In the genomic region with DNA sequence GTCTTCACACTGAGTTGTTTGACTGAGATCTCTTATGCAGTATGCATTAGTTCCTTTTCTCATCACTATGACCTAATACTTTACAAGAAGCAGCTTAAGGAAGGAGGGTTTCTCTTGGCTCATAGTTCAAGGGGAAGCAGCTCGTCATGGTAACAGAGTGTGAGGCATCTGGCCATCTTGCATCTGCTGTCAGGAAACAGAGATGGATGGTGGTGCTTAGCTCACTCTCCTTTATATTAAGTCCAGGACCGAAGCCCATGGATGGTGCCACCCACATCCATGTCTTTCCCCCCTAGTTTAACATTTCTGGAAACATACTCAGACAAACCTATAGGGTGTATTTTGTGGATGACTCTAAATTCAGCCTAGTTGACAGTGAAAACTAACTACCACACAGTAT, we compare ENCODE assay signal across 19 mouse cellular contexts.
DNase-seq lines count a peak whose midpoint lies in the region; ATAC-seq and TF ChIP-seq lines count a peak whose summit lies in the region.
"Had no signal": no experiment of that assay in that cellular context is flagged by ENCODE, and none has a peak within 500 bp of the region (broad histone marks: within the 10 kb centered on the region; RNA-seq: fewer than 3 reads in every experiment).

No protein-coding gene starts in this region.

- peak; percentile 4 for DNase-seq in forebrain, embryonic 14.5 days (ENCODE audit: low spot score)
- peak; percentile 13 for DNase-seq in lung, embryonic 14.5 days
- DNase-seq in lung, postnatal 4 days, result no peak
- DNase-seq in adrenal gland, adult 2 months, result no peak
- DNase-seq: adrenal gland, postnatal 10 days; cerebellum, adult 11-12 months; cerebellum, adult 9-10 months; cerebellum, postnatal 25 days; forebrain, postnatal 0 days; gastrocnemius, postnatal 14 days; heart, adult 2 months; heart, postnatal 14 days had no signal

- H3K4me2 ChIP-seq in forebrain, embryonic 14.5 days (ENCODE audit: low read length), result no peak overlapping the region
- no peak overlapping the region for H3K4me2 ChIP-seq in forebrain, embryonic 15.5 days (replicated peaks)
- H3K4me2 ChIP-seq in lung, embryonic 14.5 days, result no peak overlapping the region
- no peak overlapping the region for H3K4me2 ChIP-seq in neural tube, embryonic 13.5 days
- no peak overlapping the region for H3K4me2 ChIP-seq in neural tube, embryonic 15.5 days
- H3K4me2 ChIP-seq: embryonic facial prominence, embryonic 12.5 days; heart, embryonic 11.5 days; heart, embryonic 15.5 days had no signal

- no peak overlapping the region for H3K9ac ChIP-seq in forebrain, embryonic 14.5 days (ENCODE audit: low read length)
- no peak overlapping the region for H3K9ac ChIP-seq in forebrain, embryonic 15.5 days (replicated peaks)
- H3K9ac ChIP-seq in lung, embryonic 14.5 days, result no peak overlapping the region
- no peak overlapping the region for H3K9ac ChIP-seq in neural tube, embryonic 13.5 days
- no peak overlapping the region for H3K9ac ChIP-seq in neural tube, embryonic 15.5 days (replicated peaks)
- H3K9ac ChIP-seq: embryonic facial prominence, embryonic 12.5 days; forebrain, postnatal 0 days; heart, embryonic 15.5 days had no signal

- H3K36me3 ChIP-seq in forebrain, embryonic 14.5 days (ENCODE audit: control insufficient read depth, insufficient read depth, low read length), result no peaks in the 10 kb centered on the region
- H3K36me3 ChIP-seq in forebrain, embryonic 15.5 days, result 0 out of 2 replicates have a peak, but pooled peaks cover 3% of the 10 kb centered on the region
- H3K36me3 ChIP-seq in lung, embryonic 14.5 days (ENCODE audit: insufficient read depth), result no peaks in the 10 kb centered on the region; the same call in 1 of the 2 replicates
- peaks cover 13% of the 10 kb centered on the region for H3K36me3 ChIP-seq in neural tube, embryonic 13.5 days
- peaks cover 5% of the 10 kb centered on the region; the same call in 1 of the 2 replicates for H3K36me3 ChIP-seq in neural tube, embryonic 15.5 days
- H3K36me3 ChIP-seq: embryonic facial prominence, embryonic 12.5 days; heart, embryonic 15.5 days had no signal

- no peak overlapping the region for H3K27ac ChIP-seq in forebrain, embryonic 14.5 days (ENCODE audit: low read depth, low read length)
- H3K27ac ChIP-seq in forebrain, embryonic 15.5 days (replicated peaks), result no peak overlapping the region
- no peak overlapping the region for H3K27ac ChIP-seq in lung, embryonic 14.5 days (ENCODE audit: low read depth)
- H3K27ac ChIP-seq in neural tube, embryonic 13.5 days (replicated peaks), result no peak overlapping the region
- no peak overlapping the region for H3K27ac ChIP-seq in neural tube, embryonic 15.5 days (replicated peaks)
- H3K27ac ChIP-seq: embryonic facial prominence, embryonic 12.5 days; heart, adult 2 months; heart, embryonic 15.5 days had no signal

- H3K4me3 ChIP-seq in forebrain, embryonic 14.5 days (ENCODE audit: low read depth, low read length), result no peak overlapping the region
- H3K4me3 ChIP-seq in forebrain, embryonic 15.5 days, result no peak overlapping the region
- H3K4me3 ChIP-seq in lung, embryonic 14.5 days (ENCODE audit: low read depth, low read length), result no peak overlapping the region
- no peak overlapping the region for H3K4me3 ChIP-seq in neural tube, embryonic 13.5 days
- no peak overlapping the region for H3K4me3 ChIP-seq in neural tube, embryonic 15.5 days (replicated peaks)
- H3K4me3 ChIP-seq: embryonic facial prominence, embryonic 12.5 days; heart, adult 2 months; heart, embryonic 15.5 days had no signal

- no peak for TF ChIP-seq CTCF in lung, embryonic 14.5 days (IDR thresholded peaks at IDR 0.05; ENCODE audit: low read depth)

- no peak for ATAC-seq in forebrain, embryonic 14.5 days
- ATAC-seq in forebrain, embryonic 15.5 days (replicated peaks), result no peak
- ATAC-seq in lung, embryonic 14.5 days (ENCODE audit: insufficient read depth), result no peak
- ATAC-seq in neural tube, embryonic 13.5 days (ENCODE audit: low read depth), result peak; percentile 61; the same call in 1 of the 2 replicates
- no peak for ATAC-seq in neural tube, embryonic 15.5 days (ENCODE audit: low FRiP score)
- ATAC-seq: forebrain, postnatal 0 days; intestine, embryonic 16.5 days had no signal

- no peaks in the 10 kb centered on the region for H3K4me1 ChIP-seq in forebrain, embryonic 14.5 days (ENCODE audit: control insufficient read depth, insufficient read depth, low read length)
- H3K4me1 ChIP-seq in forebrain, embryonic 15.5 days, result no peaks in the 10 kb centered on the region
- no peaks in the 10 kb centered on the region for H3K4me1 ChIP-seq in lung, embryonic 14.5 days (ENCODE audit: insufficient read depth)
- peaks cover 7% of the 10 kb centered on the region; the same call in 1 of the 2 replicates for H3K4me1 ChIP-seq in neural tube, embryonic 13.5 days (replicated peaks)
- no peaks in the 10 kb centered on the region for H3K4me1 ChIP-seq in neural tube, embryonic 15.5 days
- H3K4me1 ChIP-seq: embryonic facial prominence, embryonic 12.5 days; heart, embryonic 15.5 days had no signal

- no peaks in the 10 kb centered on the region for H3K27me3 ChIP-seq in forebrain, embryonic 14.5 days (replicated peaks; ENCODE audit: control insufficient read depth, insufficient read depth, low read length)
- H3K27me3 ChIP-seq in forebrain, embryonic 15.5 days, result no peaks in the 10 kb centered on the region
- H3K27me3 ChIP-seq in lung, embryonic 14.5 days (ENCODE audit: insufficient read depth, low read length), result no peaks in the 10 kb centered on the region
- no peaks in the 10 kb centered on the region for H3K27me3 ChIP-seq in neural tube, embryonic 13.5 days
- no peaks in the 10 kb centered on the region for H3K27me3 ChIP-seq in neural tube, embryonic 15.5 days (replicated peaks)
- H3K27me3 ChIP-seq: embryonic facial prominence, embryonic 12.5 days; heart, embryonic 15.5 days had no signal

- WGBS in forebrain, embryonic 14.5 days, result 84% methylated on average over 2 of the region's 2 CpGs
- WGBS in forebrain, embryonic 15.5 days, result 74% methylated on average over 2 of the region's 2 CpGs
- WGBS in lung, embryonic 14.5 days, result 37% methylated on average over 2 of the region's 2 CpGs
- 30% methylated on average over 2 of the region's 2 CpGs for WGBS in neural tube, embryonic 13.5 days
- 32% methylated on average over 2 of the region's 2 CpGs for WGBS in neural tube, embryonic 15.5 days

- 0 out of 2 replicates have a peak, but pooled peaks cover 2% of the 10 kb centered on the region for H3K9me3 ChIP-seq in forebrain, embryonic 14.5 days (replicated peaks; ENCODE audit: control insufficient read depth, low read length)
- no peaks in the 10 kb centered on the region for H3K9me3 ChIP-seq in forebrain, embryonic 15.5 days
- no peaks in the 10 kb centered on the region for H3K9me3 ChIP-seq in lung, embryonic 14.5 days (ENCODE audit: low read depth, low read length)
- no peaks in the 10 kb centered on the region for H3K9me3 ChIP-seq in neural tube, embryonic 13.5 days
- no peaks in the 10 kb centered on the region for H3K9me3 ChIP-seq in neural tube, embryonic 15.5 days (replicated peaks)
- H3K9me3 ChIP-seq: embryonic facial prominence, embryonic 12.5 days; heart, embryonic 15.5 days had no signal

Comparison
In these comparisons a context has a peak if more than half of its experiments do, and no peak if none do; other contexts are left out.
1. DNase-seq: peak in forebrain, embryonic 14.5 days (single experiment) and lung, embryonic 14.5 days (single experiment); none in lung, postnatal 4 days (0 of 2) and adrenal gland, adult 2 months (single experiment).